Comparison of ENCODE assay signal across 19 mouse cellular contexts in the genomic region with DNA sequence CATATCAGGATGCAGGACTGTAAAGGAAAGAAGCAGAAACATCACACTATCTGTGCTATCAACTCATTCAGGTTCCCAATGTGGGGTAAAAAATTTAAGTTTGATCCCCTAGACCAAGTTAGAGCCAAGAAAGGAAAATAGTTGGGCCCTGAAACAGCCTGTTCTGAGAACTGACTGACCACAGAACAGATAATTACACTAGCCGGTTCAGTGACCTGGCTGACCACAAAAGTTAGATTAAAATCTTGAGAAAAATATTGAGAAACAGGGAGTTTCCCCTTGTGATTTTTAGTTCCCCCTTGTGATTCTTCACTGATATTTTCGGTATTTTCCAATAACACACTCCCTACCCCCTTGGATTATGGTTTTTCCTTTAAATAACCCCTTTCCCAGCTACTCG. TPM values are rescaled to one million over a fixed set of nuclear protein-coding genes. Genes with fewer than 3 reads are reported as not detected.
"Had no signal": no experiment of that assay in that cellular context is flagged by ENCODE, and none has a peak within 500 bp of the region (broad histone marks: within the 10 kb centered on the region; RNA-seq: fewer than 3 reads in every experiment).

No protein-coding gene starts in this region.

- H3K9me3 ChIP-seq: neural tube, embryonic 13.5 days had no signal

- ATAC-seq: intestine, embryonic 16.5 days; midbrain, embryonic 16.5 days had no signal

- H3K27ac ChIP-seq: limb, embryonic 12.5 days; macrophage; midbrain, embryonic 12.5 days; neural tube, embryonic 13.5 days; stomach, postnatal 0 days had no signal

- H3K9ac ChIP-seq: limb, embryonic 12.5 days; lung, embryonic 14.5 days; midbrain, embryonic 12.5 days; neural tube, embryonic 13.5 days had no signal

- DNase-seq: kidney, adult 8-10 months; kidney, postnatal 36 days; layer of hippocampus, adult 9-11 months; layer of hippocampus, postnatal 36 days; lung, embryonic 14.5 days; lung, postnatal 10 days; right cerebral cortex, postnatal 14 days had no signal

- H3K27me3 ChIP-seq: midbrain, embryonic 12.5 days; neural tube, embryonic 13.5 days had no signal

- H3K4me3 ChIP-seq: limb, embryonic 12.5 days; midbrain, embryonic 12.5 days; neural tube, embryonic 13.5 days had no signal

- H3K36me3 ChIP-seq: limb, embryonic 12.5 days; midbrain, embryonic 12.5 days; neural tube, embryonic 13.5 days had no signal

- H3K4me1 ChIP-seq: limb, embryonic 12.5 days; midbrain, embryonic 12.5 days had no signal

- H3K4me2 ChIP-seq: limb, embryonic 12.5 days; lung, embryonic 14.5 days; midbrain, embryonic 12.5 days; neural tube, embryonic 13.5 days had no signal

RNA-seq across cellular contexts. Expression of a gene that starts 18.6 kb away (rescaled TPM):
- total RNA-seq: megakaryocyte-erythroid progenitor cell, adult 5-6 weeks had no signal

RNA-seq across cellular contexts. Expression of a gene that starts 28.6 kb away (rescaled TPM):
- total RNA-seq: layer of hippocampus, adult 18-20 months; layer of hippocampus, postnatal 36 days; left cerebral cortex, adult 8-10 months; left cerebral cortex, postnatal 25 days; megakaryocyte-erythroid progenitor cell, adult 5-6 weeks had no signal
- polyA plus RNA-seq: liver, adult 2 months; macrophage; midbrain, embryonic 16.5 days; neural tube, embryonic 13.5 days; stomach, postnatal 0 days had no signal
